Mouse (Mus musculus): Measurements from ENCODE around the gene Mbd6. TPM values are rescaled to one million over a fixed set of nuclear protein-coding genes. Genes with fewer than 3 reads are reported as not detected.

The Mbd6 gene
- polyA plus RNA-seq, 1 experiment from 2014 or later = 22.3 TPM

DNA sequence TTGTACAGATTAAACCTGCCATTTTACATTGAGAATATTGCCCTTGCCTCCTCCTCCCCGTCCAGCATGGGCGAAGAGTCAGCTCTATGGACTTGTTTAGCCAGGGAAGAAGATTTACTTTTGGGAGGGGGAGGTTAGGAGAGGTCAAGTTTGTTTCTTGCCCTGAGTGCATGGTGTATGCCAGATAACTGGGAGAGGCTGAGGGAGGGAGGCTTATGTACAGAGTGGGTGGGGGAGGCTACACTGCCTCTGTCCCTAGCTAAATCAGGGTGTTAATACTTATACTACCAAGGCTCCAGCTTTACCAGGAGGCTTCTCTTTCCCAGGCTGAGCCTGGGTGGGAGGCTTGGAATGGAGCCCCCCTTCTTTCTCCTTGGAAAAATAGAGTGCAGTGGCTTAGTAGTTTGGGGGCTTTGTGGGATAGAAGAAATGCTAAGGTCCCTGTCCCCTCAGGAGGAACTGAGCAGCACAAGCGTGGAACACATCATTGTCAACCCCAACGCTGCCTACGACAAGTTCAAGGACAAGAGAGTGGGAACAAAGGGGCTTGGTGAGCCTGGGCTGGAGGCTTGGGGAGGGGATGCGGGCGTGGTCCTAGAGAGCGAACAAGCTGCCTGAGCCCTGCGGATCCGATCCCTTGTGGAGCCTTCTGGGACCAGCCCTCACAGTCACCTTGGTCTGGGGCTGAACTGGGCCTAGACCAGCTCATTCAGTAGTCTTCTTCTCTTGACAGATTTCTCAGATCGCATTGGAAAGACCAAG is 14.4 kb downstream of the Mbd6 start:
- no peak for ATAC-seq (ENCODE audit: low FRiP score, low TSS enrichment)
- Histone ChIP-seq H3K4me3 (ENCODE audit: low read length) (no peak overlapping the region), H3K9me3 (ENCODE audit: control insufficient read depth, low read length) (no peaks in the 10 kb centered on the region), H3K9ac (ENCODE audit: low read depth, low read length) (no peak overlapping the region), H3K27ac (ENCODE audit: low read depth, low read length) (no peak overlapping the region), H3K4me2 (replicated peaks; ENCODE audit: low read depth, low read length) (no peak overlapping the region), H3K4me1 (ENCODE audit: control insufficient read depth, insufficient read depth, low read length) (no peaks in the 10 kb centered on the region), H3K36me3 (ENCODE audit: control insufficient read depth, insufficient read depth, low read length) (peaks cover 75% of the 10 kb centered on the region), H3K27me3 (ENCODE audit: control insufficient read depth, insufficient read depth, low read length) (no peaks in the 10 kb centered on the region)
- 88% methylated on average over 11 of the region's 11 CpGs for WGBS

- Histone ChIP-seq H3K36me3 (ENCODE audit: control insufficient read depth, insufficient read depth, low read length) (peaks cover 70% of the 10 kb centered on the region), H3K27me3 (ENCODE audit: control insufficient read depth, insufficient read depth, low read length) (no peaks in the 10 kb centered on the region), H3K4me2 (replicated peaks; ENCODE audit: low read depth, low read length) (no peak overlapping the region), H3K27ac (ENCODE audit: low read depth, low read length) (no peak overlapping the region), H3K9me3 (ENCODE audit: control insufficient read depth, low read length) (no peaks in the 10 kb centered on the region), H3K9ac (ENCODE audit: low read depth, low read length) (no peak overlapping the region), H3K4me1 (ENCODE audit: control insufficient read depth, insufficient read depth, low read length) (peaks cover 2% of the 10 kb centered on the region; the same call in 1 of the 2 replicates), H3K4me3 (ENCODE audit: low read length) (no peak overlapping the region)
- whole genome bisulfite sequencing = 95% methylated on average over 5 of the region's 5 CpGs
- ATAC-seq (ENCODE audit: low FRiP score, low TSS enrichment) = no peak
Observed at GRCm38 (mm10) chr10:127272371-127272770, 16.4 kb downstream of the Mbd6 start.

DNA sequence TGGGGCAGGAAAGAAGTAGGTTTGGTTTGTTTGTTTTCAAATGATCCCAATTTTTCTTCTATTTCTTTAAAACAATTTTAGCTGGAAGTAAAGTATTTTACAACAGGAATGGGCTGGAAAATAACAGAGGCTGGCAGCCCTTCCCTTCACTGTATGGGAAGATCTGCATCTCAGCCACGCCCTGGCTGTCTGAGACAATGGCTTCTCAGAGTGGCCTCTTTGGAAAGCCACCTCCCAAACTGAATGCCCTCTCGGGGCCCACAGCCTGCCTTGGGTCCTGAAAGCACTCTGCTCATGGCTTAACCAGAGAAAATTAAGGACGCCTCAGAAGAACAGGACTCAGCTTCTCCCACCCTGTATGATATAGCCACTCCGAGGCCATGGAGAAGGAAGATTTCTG is 18.9 kb downstream of the Mbd6 start:
- peaks cover 50% of the 10 kb centered on the region for H3K36me3 ChIP-seq (ENCODE audit: control insufficient read depth, insufficient read depth, low read length)

GRCm38 (mm10) chr10:127269036-127269435 is 19.8 kb downstream of the Mbd6 start:
- no peaks in the 10 kb centered on the region for H3K9me3 ChIP-seq (ENCODE audit: control insufficient read depth, low read length)
- no peak overlapping the region for H3K27ac ChIP-seq (ENCODE audit: low read depth, low read length)
- H3K4me1 ChIP-seq (ENCODE audit: control insufficient read depth, insufficient read depth, low read length) = peaks cover 6% of the 10 kb centered on the region; the same call in 1 of the 2 replicates
- peaks cover 45% of the 10 kb centered on the region for H3K36me3 ChIP-seq (ENCODE audit: control insufficient read depth, insufficient read depth, low read length)
- no peak overlapping the region for H3K4me2 ChIP-seq (replicated peaks; ENCODE audit: low read depth, low read length)
- H3K27me3 ChIP-seq (ENCODE audit: control insufficient read depth, insufficient read depth, low read length) = peaks cover 6% of the 10 kb centered on the region
- no peak for ATAC-seq (ENCODE audit: low FRiP score, low TSS enrichment)
- H3K4me3 ChIP-seq (ENCODE audit: low read length) = no peak overlapping the region
- WGBS = 82% methylated on average over 12 of the region's 12 CpGs
- 0 out of 2 replicates have a peak overlapping the region, but pooled peaks have one; percentile 18 for H3K9ac ChIP-seq (ENCODE audit: low read depth, low read length)

More for the DNA sequence above, 18.9 kb downstream of the Mbd6 start:
- H3K27me3 ChIP-seq (ENCODE audit: control insufficient read depth, insufficient read depth, low read length) = no peaks in the 10 kb centered on the region
- ATAC-seq (ENCODE audit: low FRiP score, low TSS enrichment) = no peak
- no peak overlapping the region for H3K4me3 ChIP-seq (ENCODE audit: low read length)
- H3K9ac ChIP-seq (ENCODE audit: low read depth, low read length) = no peak overlapping the region
- H3K9me3 ChIP-seq (ENCODE audit: control insufficient read depth, low read length) = no peaks in the 10 kb centered on the region
- no peak overlapping the region for H3K4me2 ChIP-seq (replicated peaks; ENCODE audit: low read depth, low read length)
- peaks cover 6% of the 10 kb centered on the region; the same call in 1 of the 2 replicates for H3K4me1 ChIP-seq (ENCODE audit: control insufficient read depth, insufficient read depth, low read length)
- 84% methylated on average over 4 of the region's 4 CpGs for WGBS
- H3K27ac ChIP-seq (ENCODE audit: low read depth, low read length) = no peak overlapping the region

DNA sequence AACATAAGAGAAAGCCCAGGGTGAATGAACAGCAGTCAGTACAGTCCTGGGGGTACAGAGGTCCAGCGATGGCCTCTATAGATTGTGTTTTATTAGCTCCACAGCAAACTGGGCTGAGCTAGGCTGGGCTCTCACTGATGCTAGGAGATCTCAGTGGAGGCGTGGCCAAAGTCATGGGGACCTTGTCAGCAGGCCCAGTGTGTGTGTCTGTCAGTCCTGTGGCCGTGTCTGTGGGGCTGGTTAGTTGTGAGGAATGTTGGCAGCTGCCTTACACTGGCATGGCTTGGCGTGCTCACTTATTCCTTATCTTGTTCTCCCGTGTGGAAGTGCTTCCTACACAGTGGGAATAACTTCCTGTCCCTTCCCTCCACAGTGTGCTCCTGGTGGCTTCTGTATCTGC is 20.4 kb downstream of the Mbd6 start:
- no peaks in the 10 kb centered on the region for H3K9me3 ChIP-seq (ENCODE audit: control insufficient read depth, low read length)
- peaks cover 6% of the 10 kb centered on the region; the same call in 1 of the 2 replicates for H3K4me1 ChIP-seq (ENCODE audit: control insufficient read depth, insufficient read depth, low read length)
- peaks cover 45% of the 10 kb centered on the region for H3K36me3 ChIP-seq (ENCODE audit: control insufficient read depth, insufficient read depth, low read length)
- H3K9ac ChIP-seq (ENCODE audit: low read depth, low read length) = 0 out of 2 replicates have a peak overlapping the region, but pooled peaks have one; percentile 18
- 89% methylated on average over 5 of the region's 5 CpGs for WGBS
- peaks cover 9% of the 10 kb centered on the region for H3K27me3 ChIP-seq (ENCODE audit: control insufficient read depth, insufficient read depth, low read length)
- H3K4me3 ChIP-seq (ENCODE audit: low read length) = no peak overlapping the region
- H3K4me2 ChIP-seq (replicated peaks; ENCODE audit: low read depth, low read length) = no peak overlapping the region
- ATAC-seq (ENCODE audit: low FRiP score, low TSS enrichment) = no peak
- no peak overlapping the region for H3K27ac ChIP-seq (ENCODE audit: low read depth, low read length)

- Histone ChIP-seq H3K4me3 (ENCODE audit: low read length) (peak overlapping the region; percentile 99), H3K36me3 (ENCODE audit: control insufficient read depth, insufficient read depth, low read length) (peaks cover 34% of the 10 kb centered on the region), H3K9ac (ENCODE audit: low read depth, low read length) (peak overlapping the region; percentile 99; the same call in 1 of the 2 replicates), H3K4me1 (ENCODE audit: control insufficient read depth, insufficient read depth, low read length) (peaks cover 11% of the 10 kb centered on the region; the same call in 1 of the 2 replicates), H3K9me3 (ENCODE audit: control insufficient read depth, low read length) (no peaks in the 10 kb centered on the region), H3K4me2 (replicated peaks; ENCODE audit: low read depth, low read length) (peak overlapping the region; percentile 88), H3K27me3 (ENCODE audit: control insufficient read depth, insufficient read depth, low read length) (peaks cover 20% of the 10 kb centered on the region), H3K27ac (ENCODE audit: low read depth, low read length) (no peak overlapping the region)
- 73% methylated on average over 5 of the region's 5 CpGs for WGBS
- no peak for ATAC-seq (ENCODE audit: low FRiP score, low TSS enrichment)
Observed at GRCm38 (mm10) chr10:127267318-127267717, 21.5 kb downstream of the Mbd6 start.

DNA sequence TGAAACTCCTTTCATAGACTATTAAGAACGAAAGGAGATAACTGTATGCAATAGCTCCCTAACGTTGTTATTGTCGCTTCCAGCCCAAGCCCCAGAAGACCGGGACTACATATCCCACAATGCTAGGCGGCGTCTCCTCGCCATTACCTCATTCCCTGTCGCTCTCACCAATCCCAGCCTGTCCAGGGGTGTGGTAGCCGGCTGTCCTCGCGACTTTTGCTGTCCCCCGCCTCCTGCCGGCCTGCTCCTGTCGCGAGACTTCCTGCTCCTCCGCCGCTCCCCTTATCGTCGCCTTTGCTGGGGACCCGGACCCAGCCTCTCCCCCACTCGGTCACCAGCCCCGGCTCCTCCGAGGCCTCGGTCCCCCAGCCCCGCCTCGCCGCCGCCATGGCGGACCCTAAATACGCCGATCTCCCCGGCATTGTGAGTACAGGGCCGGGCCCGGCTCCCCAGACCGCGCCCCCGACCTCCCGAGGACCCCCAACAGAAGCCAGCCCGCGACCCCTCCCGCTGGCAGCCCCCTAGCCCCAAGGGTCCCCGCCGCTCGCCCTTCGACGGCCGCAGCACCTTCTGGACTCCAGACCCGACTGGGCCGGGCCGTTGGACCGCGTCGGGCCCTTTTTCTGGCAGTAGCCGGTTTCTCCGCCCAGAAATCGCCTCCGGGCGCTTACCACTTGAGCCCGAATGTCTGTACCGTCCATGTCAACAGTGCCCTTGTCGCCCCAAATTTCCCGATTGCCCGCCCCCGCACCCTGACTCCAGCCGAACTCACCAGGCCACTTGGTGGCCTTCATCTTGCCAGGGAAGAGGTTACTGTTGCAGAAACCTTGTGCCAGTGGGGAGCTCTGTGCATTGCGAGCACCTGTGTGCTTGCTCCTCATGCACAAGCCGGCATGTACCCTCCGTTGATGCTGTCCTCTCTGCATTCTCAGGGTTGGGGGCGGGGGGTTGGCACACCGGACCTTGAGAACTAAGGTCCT is 22.4 kb downstream of the Mbd6 start, which contains the start of gene Dctn2:
Gene Dctn2, plus strand, starts transcription at position 257 of the 980 bp plus-strand sequence.
- peaks cover 11% of the 10 kb centered on the region; the same call in 1 of the 2 replicates for H3K4me1 ChIP-seq (ENCODE audit: control insufficient read depth, insufficient read depth, low read length)
- H3K4me2 ChIP-seq (replicated peaks; ENCODE audit: low read depth, low read length) = peak within 1 kb of the TSS; percentile 88
- H3K9me3 ChIP-seq (ENCODE audit: control insufficient read depth, low read length) = no peaks in the 10 kb centered on the region
- H3K36me3 ChIP-seq (ENCODE audit: control insufficient read depth, insufficient read depth, low read length) = peaks cover 28% of the 10 kb centered on the region; the same call in 1 of the 2 replicates
- H3K9ac ChIP-seq (ENCODE audit: low read depth, low read length) = peak within 1 kb of the TSS; percentile 99
- H3K27me3 ChIP-seq (ENCODE audit: control insufficient read depth, insufficient read depth, low read length) = peaks cover 24% of the 10 kb centered on the region
- H3K4me3 ChIP-seq (ENCODE audit: low read length) = peak within 1 kb of the TSS; percentile 99
- 1% methylated on average over 57 of the region's 70 CpGs for WGBS
- H3K27ac ChIP-seq (ENCODE audit: low read depth, low read length) = peak within 1 kb of the TSS; percentile 83
- peak; percentile 98 for ATAC-seq (ENCODE audit: low FRiP score, low TSS enrichment)

- Histone ChIP-seq H3K27ac (ENCODE audit: low read depth, low read length) (no peak overlapping the region), H3K4me2 (replicated peaks; ENCODE audit: low read depth, low read length) (peak overlapping the region; percentile 88), H3K27me3 (ENCODE audit: control insufficient read depth, insufficient read depth, low read length) (peaks cover 24% of the 10 kb centered on the region), H3K4me3 (ENCODE audit: low read length) (peak overlapping the region; percentile 99), H3K9ac (ENCODE audit: low read depth, low read length) (no peak overlapping the region), H3K4me1 (ENCODE audit: control insufficient read depth, insufficient read depth, low read length) (peaks cover 11% of the 10 kb centered on the region; the same call in 1 of the 2 replicates), H3K9me3 (ENCODE audit: control insufficient read depth, low read length) (no peaks in the 10 kb centered on the region), H3K36me3 (ENCODE audit: control insufficient read depth, insufficient read depth, low read length) (peaks cover 24% of the 10 kb centered on the region; the same call in 1 of the 2 replicates)
- peak; percentile 11; the same call in 1 of the 2 replicates for ATAC-seq (ENCODE audit: low FRiP score, low TSS enrichment)
- WGBS = 32% methylated on average over 4 of the region's 4 CpGs
Observed at GRCm38 (mm10) chr10:127265727-127266111, 23.1 kb downstream of the Mbd6 start.

Measured in kidney, embryonic 14.5 days (tissue).